Mouse (Mus musculus) heart, embryonic 11.5 days (tissue): ENCODE measurements around the gene Hint1. TPM values are rescaled to one million over a fixed set of nuclear protein-coding genes. Genes with fewer than 3 reads are reported as not detected.

Experiments used
- ATAC-seq: fragments of 200-750 bp; cut with Nextera tagmentation; replicated peaks from 2 replicates; pipeline ENCODE4 v1.8.0; 2017; ENCODE audit warnings: moderate library complexity; ENCODE audit not compliant: insufficient number of reproducible peaks, low FRiP score, low TSS enrichment
- H3K27ac ChIP-seq: fragments of 300-500 bp; sonication (generic); 2 replicates; pipeline ENCODE4 v1.5.1; 2014; ENCODE audit warnings: mild to moderate bottlenecking, low read depth, low read length
- H3K27me3 ChIP-seq: fragments of 300-500 bp; sonication (generic); 2 replicates; pipeline ENCODE4 v1.6.1; 2014; ENCODE audit warnings: mild to moderate bottlenecking, low read length, mixed read lengths; ENCODE audit not compliant: control insufficient read depth, insufficient read depth
- H3K36me3 ChIP-seq: fragments of 300-500 bp; sonication (generic); 2 replicates; pipeline ENCODE4 v1.6.1; 2014; ENCODE audit warnings: mild to moderate bottlenecking, low read length, moderate library complexity, mixed read lengths; ENCODE audit not compliant: control insufficient read depth, insufficient read depth
- H3K4me1 ChIP-seq: fragments of 300-500 bp; sonication (generic); 2 replicates; pipeline ENCODE4 v1.6.1; 2014; ENCODE audit warnings: low read length; ENCODE audit not compliant: control insufficient read depth, insufficient read depth
- H3K4me2 ChIP-seq: fragments of 300-500 bp; sonication (generic); 2 replicates; pipeline ENCODE4 v1.6.1; 2014; ENCODE audit warnings: mild to moderate bottlenecking, moderate library complexity
- H3K4me3 ChIP-seq: fragments of 300-500 bp; sonication (generic); 2 replicates; pipeline ENCODE4 v1.5.1; 2014; ENCODE audit warnings: low read depth, low read length
- H3K9ac ChIP-seq: fragments of 300-500 bp; sonication (generic); 2 replicates; pipeline ENCODE4 v1.6.1; 2014; ENCODE audit warnings: mild to moderate bottlenecking, low read depth, low read length, moderate library complexity
- H3K9me3 ChIP-seq: fragments of 300-500 bp; sonication (generic); replicated peaks from 2 replicates; pipeline ENCODE4 v1.6.1; 2016; ENCODE audit warnings: low read length; ENCODE audit not compliant: control insufficient read depth
- WGBS: fragments of 180-500 bp; shearing (Covaris S2); extraction: QIAGEN DNeasy Blood & Tissue Kit; methylation state at CpG from one replicate; pipeline ENCODE4 v1.1.7; 2014; ENCODE audit not compliant: insufficient replicate concordance; 5-methylcytosine and 5-hydroxymethylcytosine counted together
- polyA plus RNA-seq: library from polyadenylated mRNA; unstranded; fragments of >200 nt; fragmentation: Nextera tagmentation; extraction: Ambion mirVana; gene quantifications from 2 replicates; pipeline ENCODE4 v1.2.1, GENCODE M21; 2014

Gene Hint1
- polyA plus RNA-seq, 1 experiment from 2014 or later: 632 TPM

GRCm38 (mm10) chr11:54918273-54918672, 52.1 kb downstream of the Hint1 start:
- no peak for ATAC-seq
- Histone ChIP-seq H3K27ac (no peak overlapping the region), H3K27me3 (no peaks in the 10 kb centered on the region), H3K4me1 (peaks cover 18% of the 10 kb centered on the region), H3K4me2 (no peak overlapping the region), H3K9me3 (no peaks in the 10 kb centered on the region), H3K36me3 (peaks cover 28% of the 10 kb centered on the region), H3K9ac (no peak overlapping the region), H3K4me3 (no peak overlapping the region)
- WGBS: 87% methylated on average over 4 of the region's 4 CpGs

Other genes with a start within 250 kb of the Hint1 start
- 65.6 and 70.3 TPM in 2 replicates for gene Cdc42se2, start 78.7 kb upstream of the Hint1 start, polyA plus RNA-seq
- 16.5 and 19.1 TPM in 2 replicates for gene Lyrm7, start 5.5 kb upstream of the Hint1 start, polyA plus RNA-seq
- 1,579 and 1,713 TPM in 2 replicates for gene Gpx3, start 36.1 kb downstream of the Hint1 start, polyA plus RNA-seq
- gene Tnip1, start 96.5 kb downstream of the Hint1 start, polyA plus RNA-seq: 16.0 and 16.8 TPM in 2 replicates
- 300 and 370 TPM in 2 replicates for gene Anxa6, start 167.1 kb downstream of the Hint1 start, polyA plus RNA-seq
- 16.5 and 17.1 TPM in 2 replicates for gene Ccdc69, start 211.7 kb downstream of the Hint1 start, polyA plus RNA-seq
- 50.0 and 51.9 TPM in 2 replicates for gene Gm2a, start 231.7 kb downstream of the Hint1 start, polyA plus RNA-seq